ENCODE assay signal across 8 mouse cellular contexts in genomic region chr10:11449556-11450305, GRCm38 (mm10).
DNase-seq lines count a peak whose midpoint lies in the region; ATAC-seq and TF ChIP-seq lines count a peak whose summit lies in the region.

No protein-coding gene starts in this region.

- whole genome bisulfite sequencing in cerebellum, adult 2 months, result 33% methylated on average over 23 of the region's 23 CpGs
- WGBS in hindbrain, embryonic 12.5 days, result 33% methylated on average over 23 of the region's 23 CpGs

- TF ChIP-seq POLR2A in cerebellum, adult 2 months (IDR thresholded peaks at IDR 0.05; ENCODE audit: borderline replicate concordance, insufficient read depth, low read length), result no peak

- H3K4me1 ChIP-seq in cerebellum, adult 2 months (ENCODE audit: control insufficient read depth, insufficient read depth, low read length), result no peaks in the 10 kb centered on the region
- 0 out of 2 replicates have a peak, but pooled peaks cover 3% of the 10 kb centered on the region for H3K4me1 ChIP-seq in hindbrain, embryonic 12.5 days

- H3K27me3 ChIP-seq in cerebellum, adult 2 months (ENCODE audit: control insufficient read depth, insufficient read depth, low read length), result no peaks in the 10 kb centered on the region
- no peaks in the 10 kb centered on the region for H3K27me3 ChIP-seq in hindbrain, embryonic 12.5 days

- DNase-seq in NIH3T3 (ENCODE audit: low read depth), result peak; percentile 91
- DNase-seq in cerebellum, adult 2 months, result peak; percentile 77 to 83
- peak; percentile 84 for DNase-seq in forelimb bud, embryonic 11.5 days (ENCODE audit: low read depth, low spot score)
- DNase-seq in layer of hippocampus, postnatal 10 days (ENCODE audit: low spot score in 2 of 2), result peak; percentile 89 to 90
- DNase-seq in lung, postnatal 10 days, result peak; percentile 76
- peak; percentile 82 for DNase-seq in retina, postnatal 7 days (ENCODE audit: low read depth, low spot score)
- DNase-seq in urinary bladder, postnatal 25 days (ENCODE audit: low spot score), result peak; percentile 69

- H3K36me3 ChIP-seq in hindbrain, embryonic 12.5 days, result no peaks in the 10 kb centered on the region

- peak; percentile 92 for ATAC-seq in hindbrain, embryonic 12.5 days (ENCODE audit: low FRiP score)

- no peaks in the 10 kb centered on the region for H3K9me3 ChIP-seq in hindbrain, embryonic 12.5 days (replicated peaks)

- no peak overlapping the region for H3K27ac ChIP-seq in cerebellum, adult 2 months (ENCODE audit: insufficient read depth, low read length)
- H3K27ac ChIP-seq in hindbrain, embryonic 12.5 days, result no peak overlapping the region

- H3K9ac ChIP-seq in hindbrain, embryonic 12.5 days, result no peak overlapping the region

- peak overlapping the region; percentile 23; the same call in 1 of the 2 replicates for H3K4me2 ChIP-seq in hindbrain, embryonic 12.5 days (replicated peaks)

- TF ChIP-seq CTCF in cerebellum, adult 2 months (IDR thresholded peaks at IDR 0.05; ENCODE audit: borderline replicate concordance, insufficient read depth, low read depth, low read length), result peak; percentile 81

- no peak overlapping the region for H3K4me3 ChIP-seq in cerebellum, adult 2 months (replicated peaks; ENCODE audit: insufficient read depth, low read depth, low read length)
- no peak overlapping the region for H3K4me3 ChIP-seq in hindbrain, embryonic 12.5 days
